Mouse (Mus musculus) embryonic facial prominence, embryonic 12.5 days (tissue): Measurements from ENCODE around the gene Dpm1. TPM values are rescaled to one million over a fixed set of nuclear protein-coding genes. Genes with fewer than 3 reads are reported as not detected.

Experiments
- microRNA-seq: library from miRNA; unstranded; fragments of <30 nt; microRNA quantifications from one replicate; pipeline ENCODE4, GENCODE M21; 2017
- polyA plus RNA-seq: library from polyadenylated mRNA; unstranded; fragments of >200 nt; fragmentation: Nextera tagmentation; extraction: Ambion mirVana; gene quantifications from 2 replicates; pipeline ENCODE4 v1.2.1, GENCODE M21; 2016

Gene Dpm1
- polyA plus RNA-seq, 1 experiment from 2014 or later = 93.1 TPM

Small RNA genes within 50 kb of the gene (microRNA-seq; reads per million reads assigned to microRNA genes)
- not detected for gene Gm24561

Other genes starting within 250 kb of the Dpm1 start
- 2.0 and 3.6 TPM in 2 replicates for gene Ripor3, start 220.0 kb downstream of the Dpm1 start, polyA plus RNA-seq
- gene Pard6b, start 149.6 kb downstream of the Dpm1 start, polyA plus RNA-seq = 6.0 and 6.6 TPM in 2 replicates
- gene Adnp, start 23.5 kb downstream of the Dpm1 start, polyA plus RNA-seq = 10.9 and 20.4 TPM in 2 replicates
- 23.1 and 26.5 TPM in 2 replicates for gene Gm20716, start 227 bp downstream of the Dpm1 start, polyA plus RNA-seq
- 12.7 and 13.5 TPM in 2 replicates for gene Mocs3, start within 50 bp of the Dpm1 start, polyA plus RNA-seq
- gene Kcng1, start 51.1 kb upstream of the Dpm1 start, polyA plus RNA-seq = 1.4 and 2.0 TPM in 2 replicates